Mouse (Mus musculus) layer of hippocampus, adult 9-11 months (tissue): ENCODE measurements around the gene Rgl2.
A peak's percentile ranks its signal among the peaks of the same experiment; 100 is the strongest.
"Not testable (repeated sequence)": the region's sequence is repeated elsewhere in the genome, so short reads cannot be mapped to it uniquely, and the experiment has no call there.

ENCODE experiments used
- DNase-seq: peaks from one replicate; pipeline ENCODE4 v3.0.0; 2022

The Rgl2 gene

DNA sequence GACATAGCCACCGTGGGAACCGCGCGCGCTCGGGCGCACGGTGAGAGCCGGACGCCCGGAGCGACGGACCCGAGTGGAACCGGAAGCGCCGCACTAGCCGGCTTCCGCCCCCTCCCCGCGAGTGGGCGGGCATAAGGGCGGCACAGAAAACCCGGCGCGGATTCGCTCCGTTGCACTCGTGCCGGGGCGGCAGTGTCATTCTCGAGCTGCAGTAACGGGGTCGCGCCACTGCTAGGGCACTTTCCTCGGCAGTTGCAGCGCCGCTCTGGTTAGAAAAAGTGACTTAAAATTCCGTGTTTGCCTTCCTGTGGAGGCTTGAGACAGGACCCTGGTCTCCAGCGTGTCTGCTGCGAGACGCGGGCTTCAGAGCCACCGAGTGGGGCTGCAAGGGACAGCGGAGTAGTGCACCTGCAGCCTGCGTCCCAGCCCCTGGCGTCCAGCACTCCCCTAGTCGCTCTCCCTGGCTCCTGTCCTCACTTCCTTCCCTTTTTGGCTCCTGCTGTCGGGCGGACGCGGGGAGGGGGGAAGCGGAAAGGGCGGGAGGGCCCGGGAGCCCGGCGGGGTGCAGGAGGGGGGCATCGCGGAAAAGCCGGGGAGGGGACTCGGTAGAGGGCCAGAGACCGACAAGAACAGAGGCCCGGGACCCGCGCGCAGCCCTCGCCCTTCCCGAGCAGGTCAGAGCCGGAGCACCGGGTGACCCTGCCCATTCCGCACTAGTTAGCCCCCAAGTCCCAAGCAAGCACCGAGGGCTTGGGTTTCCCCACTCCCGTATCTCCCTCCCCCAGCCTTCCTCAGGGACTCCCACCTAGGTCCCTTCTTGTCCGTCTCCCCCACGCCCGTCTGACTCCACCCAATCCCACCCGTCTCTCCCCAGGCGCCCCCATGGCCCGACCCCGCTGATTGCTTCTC, at the start of gene Rgl2:
TSS of gene Rgl2 (plus strand) at position 173 of the 909 bp plus-strand sequence.
- peak; percentile 90 for DNase-seq

DNA sequence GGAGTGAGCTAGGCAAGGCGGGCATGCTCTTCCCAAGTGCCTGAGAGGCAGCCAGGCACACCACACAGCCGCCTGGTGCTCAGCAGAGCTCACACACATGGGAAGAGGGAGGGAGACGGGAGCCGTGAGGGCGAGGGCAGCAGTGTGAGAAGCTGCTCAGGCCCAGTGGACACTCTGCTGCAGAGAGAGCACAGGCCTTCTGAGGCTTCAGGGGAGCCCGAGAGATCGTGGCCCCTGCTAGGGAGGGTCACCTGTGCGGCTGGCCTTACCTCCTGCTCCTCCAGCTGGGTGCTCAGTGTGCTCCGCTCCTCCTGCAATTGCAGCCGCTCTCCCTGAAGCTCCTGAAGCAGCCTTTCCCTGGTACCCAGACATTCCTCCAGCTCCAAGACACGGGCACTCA, 45.0 kb upstream of the Rgl2 start:
- not testable (repeated sequence) for DNase-seq

DNA sequence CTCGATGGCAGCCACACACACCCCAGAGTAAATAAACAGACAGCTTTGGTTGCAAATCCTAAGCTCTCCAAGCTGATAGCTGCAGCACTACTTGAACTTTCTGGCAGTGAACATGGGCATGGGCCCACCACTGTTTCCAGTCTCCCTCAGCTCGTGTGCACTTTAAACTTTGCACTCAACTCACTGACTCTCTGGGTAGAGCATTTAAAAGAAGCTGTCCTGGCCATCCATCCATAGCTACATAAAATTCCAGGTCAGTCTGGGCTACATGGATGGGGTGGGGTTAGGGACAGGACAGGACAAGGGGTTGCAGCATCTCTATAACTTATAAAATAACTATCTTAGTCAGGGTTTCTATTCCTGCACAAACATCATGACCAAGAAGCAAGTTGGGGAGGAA, 41.5 kb upstream of the Rgl2 start:
- not testable (repeated sequence) for DNase-seq

DNA sequence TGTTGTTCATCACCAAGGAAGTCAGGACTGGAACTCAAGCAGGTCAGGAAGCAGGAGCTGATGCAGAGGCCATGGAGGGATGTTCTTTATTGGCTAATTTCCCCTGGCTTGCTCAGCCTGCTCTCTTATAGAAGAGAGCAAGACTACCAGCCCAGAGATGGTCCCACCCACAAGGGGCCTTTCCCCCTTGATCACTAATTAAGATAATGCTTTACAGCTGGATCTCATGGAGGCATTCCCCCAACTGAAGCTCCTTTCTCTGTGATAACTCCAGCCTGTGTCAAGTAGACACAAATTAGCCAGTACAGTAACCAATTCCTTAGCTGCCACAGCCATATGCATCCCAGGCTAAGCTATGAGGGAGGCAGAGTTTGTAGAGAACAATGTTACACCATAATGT, 41.1 kb upstream of the Rgl2 start:
- not testable (repeated sequence) for DNase-seq

DNA sequence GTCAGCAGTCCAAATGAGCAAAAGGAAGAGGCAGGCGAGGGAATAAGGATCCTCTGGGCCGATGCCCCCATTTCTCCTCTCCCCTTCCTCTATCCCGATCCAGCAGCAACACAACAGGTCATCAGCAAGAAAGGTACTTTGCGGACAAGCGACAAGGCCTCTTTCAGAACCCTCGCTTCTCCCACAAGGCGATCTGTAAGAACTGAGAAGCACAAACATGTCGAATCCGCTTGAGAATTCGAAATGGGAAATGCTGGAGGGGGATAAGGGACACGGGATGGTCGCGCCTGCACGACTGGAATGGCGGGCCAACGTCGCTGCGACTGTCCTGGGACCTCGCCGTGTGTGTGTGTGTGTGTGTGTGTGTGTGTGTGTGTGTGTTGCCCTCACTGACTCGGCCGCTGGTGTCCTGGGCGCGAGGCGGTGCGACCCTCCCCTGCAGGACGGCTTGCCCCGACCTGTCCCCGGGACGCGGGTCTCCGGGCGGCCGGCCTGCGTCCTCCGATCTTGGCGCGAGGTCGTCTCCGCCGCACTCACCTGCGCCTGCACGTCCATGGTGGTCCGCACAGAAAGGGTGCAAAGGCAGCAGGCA, 39.3 kb upstream of the Rgl2 start:
- not testable (repeated sequence) for DNase-seq

DNA sequence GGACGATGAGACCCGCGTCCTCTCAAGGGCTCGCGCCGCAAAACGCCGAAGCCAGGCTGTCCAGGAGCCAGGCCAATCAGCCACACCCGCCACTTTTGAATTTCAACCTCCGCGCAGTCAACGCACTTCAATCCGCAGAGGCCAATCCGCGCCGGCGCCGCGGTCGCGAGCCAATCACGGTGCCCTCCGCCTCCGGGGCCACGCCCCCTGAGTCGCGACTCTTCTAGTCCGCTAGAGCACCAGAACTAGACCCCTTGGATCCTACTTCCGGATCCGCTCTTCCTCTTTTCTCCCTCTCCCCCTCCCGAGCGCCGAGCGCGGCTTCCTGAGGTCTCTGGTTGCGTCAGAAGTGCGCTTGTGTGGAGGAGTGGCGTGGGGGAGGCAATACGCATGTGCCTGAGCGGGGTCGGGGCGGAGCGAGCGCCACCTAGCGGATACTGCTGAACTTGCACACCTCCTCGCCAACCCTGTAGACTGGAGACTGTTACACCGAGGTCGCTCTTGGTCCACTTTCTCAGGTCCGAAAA, 38.7 kb upstream of the Rgl2 start, which contains the start of gene Kifc1:
TSS of gene Kifc1 (minus strand) at position 129 of the 527 bp plus-strand sequence.
- DNase-seq, result peak; percentile 100

DNA sequence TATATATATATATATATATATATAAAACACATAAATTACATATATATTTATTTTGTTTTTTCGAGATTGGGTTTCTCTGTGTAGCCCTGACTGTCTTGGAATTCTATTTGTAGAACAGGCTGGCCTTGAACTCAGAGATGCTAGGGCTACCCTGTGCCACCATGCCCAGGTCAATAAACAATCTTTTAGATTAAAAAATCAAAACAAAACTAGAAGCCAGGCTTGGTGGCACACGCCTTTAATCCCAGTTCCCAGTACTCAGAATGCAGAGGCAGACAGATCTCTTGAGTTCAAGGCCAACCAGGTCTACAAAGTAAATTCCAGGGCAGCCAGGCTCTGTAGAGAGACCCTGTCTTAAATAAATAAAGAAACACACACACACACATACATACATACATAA, 38.0 kb upstream of the Rgl2 start:
- no peak for DNase-seq

DNA sequence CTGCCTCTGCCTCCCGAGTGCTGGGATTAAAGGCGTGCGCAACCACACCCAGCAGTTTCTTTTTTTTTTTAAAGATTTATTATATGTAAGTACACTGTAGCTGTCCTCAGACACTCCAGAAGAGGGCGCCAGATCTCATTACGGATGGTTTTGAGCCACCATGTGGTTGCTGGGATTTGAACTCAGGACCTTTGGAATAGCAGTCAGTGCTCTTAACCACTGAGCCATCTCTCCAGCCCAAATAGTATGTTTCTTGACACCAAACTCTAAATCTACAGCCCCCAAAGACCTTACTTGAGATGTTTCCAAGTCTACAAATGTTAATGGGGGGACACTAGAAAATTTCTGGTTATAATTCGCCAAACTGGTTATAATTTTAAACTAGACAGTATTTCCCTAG, 37.5 kb upstream of the Rgl2 start:
- not testable (repeated sequence) for DNase-seq

DNA sequence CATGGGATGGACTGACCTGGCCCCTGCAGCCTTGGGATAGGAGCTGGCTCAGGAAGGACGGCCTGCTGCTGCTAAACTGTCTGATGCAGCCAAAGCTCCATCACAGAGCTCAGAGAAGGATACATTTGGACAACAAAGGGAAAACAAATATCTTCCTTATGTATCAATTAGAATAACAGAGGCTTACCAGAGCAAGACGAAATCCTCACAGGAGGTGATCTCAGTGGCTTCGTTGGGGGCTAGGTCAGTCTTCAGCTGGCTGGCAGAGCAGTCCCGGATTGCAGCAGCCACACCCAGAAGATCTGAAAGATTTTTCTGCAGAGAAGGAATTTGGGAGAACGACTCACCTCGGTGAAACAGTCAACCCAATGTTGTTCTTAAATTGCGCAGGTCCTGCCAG, 36.9 kb upstream of the Rgl2 start:
- DNase-seq, result no peak

GRCm38 (mm10) chr17:33893011-33893410, 36.3 kb upstream of the Rgl2 start:
- DNase-seq, result not testable (repeated sequence)

DNA sequence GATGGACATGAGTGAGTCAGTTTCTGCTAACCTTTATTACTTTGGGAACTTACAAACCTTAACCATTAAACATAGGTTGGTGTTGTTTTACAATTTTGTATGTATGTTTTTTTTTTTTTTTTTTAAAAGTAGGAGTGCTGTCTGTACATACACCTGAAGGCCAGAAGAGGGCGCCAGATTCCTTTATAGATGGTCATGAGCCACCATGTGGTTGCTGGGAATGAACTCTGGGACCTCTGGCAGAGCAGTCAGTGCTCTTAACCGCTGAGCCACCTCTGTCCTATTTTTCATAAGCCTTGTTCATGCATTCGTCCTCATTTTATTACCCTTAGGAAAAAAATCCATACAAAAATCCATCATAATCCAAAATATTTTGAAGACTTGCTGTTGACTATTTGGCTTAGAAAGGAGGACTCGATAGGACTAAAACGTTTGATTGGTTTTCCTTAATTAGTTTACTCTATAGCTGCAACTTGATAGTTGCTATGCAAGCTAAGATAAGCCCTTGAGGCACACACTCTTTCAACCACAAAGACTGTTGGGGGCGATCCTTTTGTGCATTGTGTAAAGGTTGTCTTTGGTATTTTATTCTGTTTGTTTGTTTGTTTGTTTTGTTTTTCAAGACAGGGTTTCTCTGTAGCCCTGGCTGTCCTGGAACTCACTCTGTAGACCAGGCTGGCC, 32.1 kb upstream of the Rgl2 start:
- DNase-seq, result no peak

GRCm38 (mm10) chr17:33898193-33898592, 31.1 kb upstream of the Rgl2 start:
- not testable (repeated sequence) for DNase-seq

DNA sequence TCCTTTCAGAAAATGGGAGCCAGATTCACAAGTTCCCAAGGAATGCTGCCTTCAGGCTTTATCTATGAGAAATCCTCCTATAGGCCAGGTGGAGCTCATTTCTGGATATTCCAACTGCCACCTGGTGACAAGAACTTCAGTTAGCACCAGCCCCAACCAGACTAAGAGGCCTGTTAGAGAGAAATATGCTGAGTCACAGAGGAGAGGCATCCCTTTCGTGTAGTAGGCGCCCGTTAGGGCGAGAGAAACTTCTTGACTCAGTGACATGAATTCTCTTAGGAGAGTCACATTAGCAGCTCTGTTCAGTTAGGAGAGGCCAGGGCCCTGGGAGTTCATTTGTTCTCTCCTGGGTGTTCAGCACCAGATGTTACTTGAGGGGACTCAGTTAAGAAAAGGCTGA, 29.7 kb upstream of the Rgl2 start:
- no peak for DNase-seq

- no peak for DNase-seq
These were observed 28.9 kb upstream of the Rgl2 start for GRCm38 (mm10) chr17:33900281-33900988.

GRCm38 (mm10) chr17:33900989-33901314, 28.4 kb upstream of the Rgl2 start:
- DNase-seq, result no peak

GRCm38 (mm10) chr17:33901653-33902052, 27.7 kb upstream of the Rgl2 start:
- DNase-seq, result no peak

GRCm38 (mm10) chr17:33902079-33902478, 27.3 kb upstream of the Rgl2 start:
- no peak for DNase-seq

- DNase-seq, result no peak
These were observed 26.9 kb upstream of the Rgl2 start for GRCm38 (mm10) chr17:33902491-33902890.

DNA sequence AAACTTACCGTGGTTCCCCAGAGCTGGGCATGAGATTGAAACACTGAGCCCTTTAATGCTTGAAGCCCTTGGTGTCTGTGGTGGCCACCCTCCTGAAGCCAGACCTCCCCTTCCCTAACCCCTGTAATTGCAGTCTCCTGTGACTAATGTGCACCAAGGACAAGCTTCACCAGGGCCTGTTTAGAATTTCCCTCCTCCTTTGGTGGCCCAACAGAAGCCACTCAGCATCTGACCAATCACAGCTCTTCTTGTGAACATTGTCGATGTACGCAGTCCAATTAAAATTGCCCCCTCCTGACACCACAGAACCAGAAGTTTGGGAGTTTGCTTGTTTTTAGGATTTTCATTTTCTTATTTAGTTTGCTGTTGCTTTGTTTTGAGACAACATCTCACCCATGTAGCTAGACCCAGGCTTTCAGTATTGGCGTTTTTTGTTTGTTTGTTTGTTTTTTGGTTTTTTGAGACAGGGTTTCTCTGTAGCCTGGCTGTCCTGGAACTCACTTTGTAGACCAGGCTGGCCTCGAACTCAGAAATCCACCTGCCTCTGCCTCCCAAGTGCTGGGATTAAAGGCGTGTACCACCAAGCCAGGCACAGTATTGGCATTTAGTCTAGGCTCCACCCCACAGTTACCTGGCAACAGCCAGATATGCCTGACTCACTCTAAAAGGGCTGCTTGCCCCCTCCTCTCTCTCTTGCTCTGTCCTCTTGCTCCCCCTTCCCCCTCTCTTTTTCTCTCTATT, 25.3 kb upstream of the Rgl2 start:
- DNase-seq, result not testable (repeated sequence)

DNA sequence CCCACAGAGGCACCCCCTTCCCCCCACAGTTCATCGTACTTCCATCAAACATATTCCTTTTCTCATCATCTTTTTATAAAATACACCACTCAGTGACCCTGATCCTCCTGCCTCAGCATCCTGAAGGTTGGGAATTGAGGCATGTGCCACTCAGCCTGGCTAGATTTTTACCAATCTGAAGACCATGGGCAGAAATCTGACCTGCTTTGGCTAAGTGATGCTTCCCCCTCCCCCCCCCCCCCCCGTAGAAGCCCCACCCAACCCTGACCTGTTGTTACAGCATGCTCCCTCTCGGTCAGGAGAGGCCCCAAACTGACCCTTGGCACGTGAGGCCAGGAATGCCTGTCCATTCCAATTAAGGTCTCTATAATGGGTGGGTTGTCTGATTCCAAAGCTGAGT, 24.5 kb upstream of the Rgl2 start, which contains the start of gene Platr17:
TSS of gene Platr17 (plus strand) at position 301 of the 400 bp plus-strand sequence.
- DNase-seq, result not testable (repeated sequence)

DNA sequence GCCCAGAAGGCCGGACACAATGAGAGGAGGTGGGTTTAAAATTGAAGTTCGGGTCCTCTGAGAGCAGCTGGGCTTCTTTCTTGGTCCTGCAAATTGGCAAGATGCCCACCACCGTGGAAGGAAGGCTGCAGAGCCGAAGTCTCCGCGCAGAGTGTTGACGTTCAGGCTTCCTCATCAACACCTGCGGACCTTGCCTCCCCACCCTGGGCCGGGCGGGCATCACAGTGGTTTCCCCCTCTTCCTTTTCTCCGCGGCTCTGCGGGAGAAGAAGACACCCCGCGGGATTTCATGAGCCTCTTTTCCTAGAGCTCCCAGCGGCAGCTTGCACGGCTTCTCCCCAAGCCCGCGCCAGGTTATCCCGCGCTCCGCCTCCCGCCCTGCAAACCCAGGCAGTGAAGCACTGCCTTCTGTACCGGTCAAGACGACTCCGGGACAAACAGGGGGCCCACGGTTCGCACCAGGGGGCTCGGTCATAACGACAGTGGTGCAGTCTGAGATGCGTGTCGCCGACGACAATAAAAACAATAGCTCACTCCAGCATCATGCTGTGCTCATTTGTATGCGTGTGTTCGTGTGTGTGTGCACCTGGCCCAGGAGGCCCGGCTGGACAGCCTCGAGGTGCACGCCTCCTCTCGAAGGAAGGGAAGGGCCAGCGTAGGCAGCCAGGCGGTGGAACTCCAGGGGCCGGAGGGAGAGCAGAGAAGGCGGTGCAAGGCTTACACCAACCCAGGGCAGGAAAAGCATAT, 20.8 kb upstream of the Rgl2 start:
- peak; percentile 65 for DNase-seq
